Comparison of ENCODE assay signal across 8 mouse cellular contexts in the genomic region with DNA sequence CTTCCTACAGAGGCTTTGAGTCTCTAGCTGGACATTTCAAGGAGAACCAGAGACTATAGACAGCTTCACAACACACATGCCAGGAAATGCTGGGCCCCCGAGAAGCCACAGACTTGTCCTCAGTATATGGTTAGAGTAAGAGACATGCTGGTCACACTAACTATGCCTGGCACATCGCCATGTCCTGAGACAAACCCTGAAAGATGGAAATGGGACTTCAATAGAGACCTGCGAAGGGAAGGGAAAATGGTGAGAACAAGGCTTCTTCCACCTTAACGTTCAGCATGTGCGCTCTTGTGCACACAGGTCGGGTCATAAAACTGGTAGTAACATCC. TPM values are rescaled to one million over a fixed set of nuclear protein-coding genes. Genes with fewer than 3 reads are reported as not detected.
DNase-seq lines count a peak whose midpoint lies in the region; ATAC-seq lines count a peak whose summit lies in the region.

No protein-coding gene starts in this region.

- no peak for ATAC-seq in heart, embryonic 14.5 days (ENCODE audit: insufficient number of reproducible peaks, insufficient read depth, low FRiP score, low read depth)
- ATAC-seq in limb, embryonic 11.5 days (ENCODE audit: insufficient number of reproducible peaks, low FRiP score, low TSS enrichment, low read depth), result no peak
- peak; percentile 23; the same call in 1 of the 2 replicates for ATAC-seq in neural tube, embryonic 12.5 days (ENCODE audit: low FRiP score, low read depth)

- H3K27me3 ChIP-seq in heart, embryonic 14.5 days (ENCODE audit: control insufficient read depth, insufficient read depth, low read length), result peaks cover 15% of the 10 kb centered on the region
- no peaks in the 10 kb centered on the region for H3K27me3 ChIP-seq in limb, embryonic 11.5 days (ENCODE audit: control insufficient read depth, insufficient read depth, low read length)
- H3K27me3 ChIP-seq in neural tube, embryonic 12.5 days (replicated peaks), result no peaks in the 10 kb centered on the region

- peak overlapping the region; percentile 90 for H3K4me2 ChIP-seq in heart, embryonic 14.5 days (ENCODE audit: low read length)
- peak overlapping the region; percentile 47 for H3K4me2 ChIP-seq in limb, embryonic 11.5 days (ENCODE audit: low read depth, severe bottlenecking)
- peak overlapping the region; percentile 71 for H3K4me2 ChIP-seq in neural tube, embryonic 12.5 days (replicated peaks)

- 37% methylated on average over 6 of the region's 6 CpGs for WGBS in heart, embryonic 14.5 days
- 38% methylated on average over 6 of the region's 6 CpGs for WGBS in limb, embryonic 11.5 days
- WGBS in neural tube, embryonic 12.5 days, result 35% methylated on average over 6 of the region's 6 CpGs

- H3K4me1 ChIP-seq in heart, embryonic 14.5 days (ENCODE audit: control insufficient read depth in 2 of 2, insufficient read depth in 2 of 2, low read length in 2 of 2), result peaks cover 0 to 3% of the 10 kb centered on the region in 2 experiments; a peak in 1 of 4 replicates
- H3K4me1 ChIP-seq in limb, embryonic 11.5 days (ENCODE audit: control insufficient read depth, insufficient read depth, low read length), result peaks cover 9% of the 10 kb centered on the region
- peaks cover 25% of the 10 kb centered on the region for H3K4me1 ChIP-seq in neural tube, embryonic 12.5 days

- no peak overlapping the region for H3K27ac ChIP-seq in heart, embryonic 14.5 days (replicated peaks in 1 of 2; ENCODE audit: control insufficient read depth in 1 of 2, insufficient read depth in 1 of 2, low read depth in 2 of 2, low read length in 2 of 2)
- no peak overlapping the region for H3K27ac ChIP-seq in limb, embryonic 11.5 days (replicated peaks; ENCODE audit: low read depth, low read length)
- H3K27ac ChIP-seq in neural tube, embryonic 12.5 days, result no peak overlapping the region

- DNase-seq in testis, postnatal 10 days (ENCODE audit: low spot score), result peak; percentile 62
- no peak for DNase-seq in testis, postnatal 14 days (ENCODE audit: low spot score)
- no peak for DNase-seq in limb, embryonic 11.5 days (ENCODE audit: low spot score)
- DNase-seq in frontal cortex, postnatal 10 days (ENCODE audit: low spot score in 2 of 2), result no peak
- DNase-seq in frontal cortex, postnatal 25 days (ENCODE audit: low spot score in 2 of 2), result no peak
- no peak for DNase-seq in urinary bladder, adult 2 months (ENCODE audit: low spot score)

- no peaks in the 10 kb centered on the region for H3K36me3 ChIP-seq in heart, embryonic 14.5 days (ENCODE audit: control insufficient read depth, insufficient read depth, low read length)
- H3K36me3 ChIP-seq in limb, embryonic 11.5 days (ENCODE audit: control insufficient read depth, insufficient read depth, low read length), result no peaks in the 10 kb centered on the region
- H3K36me3 ChIP-seq in neural tube, embryonic 12.5 days, result no peaks in the 10 kb centered on the region

- no peaks in the 10 kb centered on the region for H3K9me3 ChIP-seq in heart, embryonic 14.5 days (ENCODE audit: control insufficient read depth, low read length)
- H3K9me3 ChIP-seq in limb, embryonic 11.5 days (ENCODE audit: control insufficient read depth, low read length), result no peaks in the 10 kb centered on the region
- no peaks in the 10 kb centered on the region for H3K9me3 ChIP-seq in neural tube, embryonic 12.5 days

- H3K9ac ChIP-seq in heart, embryonic 14.5 days (ENCODE audit: low read length), result no peak overlapping the region
- H3K9ac ChIP-seq in limb, embryonic 11.5 days (ENCODE audit: low read length), result no peak overlapping the region
- H3K9ac ChIP-seq in neural tube, embryonic 12.5 days, result 0 out of 2 replicates have a peak overlapping the region, but pooled peaks have one; percentile 9

- H3K4me3 ChIP-seq in heart, embryonic 14.5 days (ENCODE audit: control insufficient read depth in 1 of 2, insufficient read depth in 1 of 2, low read depth in 1 of 2, low read length in 2 of 2), result peak overlapping the region in 1 of 2 experiments; percentile 45; a peak in 2 of 4 replicates
- no peak overlapping the region for H3K4me3 ChIP-seq in limb, embryonic 11.5 days (ENCODE audit: low read depth, low read length)
- H3K4me3 ChIP-seq in neural tube, embryonic 12.5 days, result 0 out of 2 replicates have a peak overlapping the region, but pooled peaks have one; percentile 24

RNA-seq across cellular contexts. Expression of gene Trim2, which starts 38.9 kb away (rescaled TPM):
- 8.5 and 9.3 TPM in 2 replicates for polyA plus RNA-seq in heart, embryonic 14.5 days (2014; fragmentation: Nextera tagmentation; extraction: Ambion mirVana)
- polyA plus RNA-seq in limb, embryonic 11.5 days (2014; fragmentation: Nextera tagmentation; extraction: Ambion mirVana), result 12.4 and 13.5 TPM in 2 replicates
- polyA plus RNA-seq in neural tube, embryonic 12.5 days (2016; fragmentation: Nextera tagmentation; extraction: Ambion mirVana), result 132 and 151 TPM in 2 replicates
- 6.6 and 8.9 TPM in 2 replicates for polyA plus RNA-seq in urinary bladder, adult 2 months (2012; rRNA removed)
